Mouse (Mus musculus): ENCODE data around the gene Tppp3.

DNA sequence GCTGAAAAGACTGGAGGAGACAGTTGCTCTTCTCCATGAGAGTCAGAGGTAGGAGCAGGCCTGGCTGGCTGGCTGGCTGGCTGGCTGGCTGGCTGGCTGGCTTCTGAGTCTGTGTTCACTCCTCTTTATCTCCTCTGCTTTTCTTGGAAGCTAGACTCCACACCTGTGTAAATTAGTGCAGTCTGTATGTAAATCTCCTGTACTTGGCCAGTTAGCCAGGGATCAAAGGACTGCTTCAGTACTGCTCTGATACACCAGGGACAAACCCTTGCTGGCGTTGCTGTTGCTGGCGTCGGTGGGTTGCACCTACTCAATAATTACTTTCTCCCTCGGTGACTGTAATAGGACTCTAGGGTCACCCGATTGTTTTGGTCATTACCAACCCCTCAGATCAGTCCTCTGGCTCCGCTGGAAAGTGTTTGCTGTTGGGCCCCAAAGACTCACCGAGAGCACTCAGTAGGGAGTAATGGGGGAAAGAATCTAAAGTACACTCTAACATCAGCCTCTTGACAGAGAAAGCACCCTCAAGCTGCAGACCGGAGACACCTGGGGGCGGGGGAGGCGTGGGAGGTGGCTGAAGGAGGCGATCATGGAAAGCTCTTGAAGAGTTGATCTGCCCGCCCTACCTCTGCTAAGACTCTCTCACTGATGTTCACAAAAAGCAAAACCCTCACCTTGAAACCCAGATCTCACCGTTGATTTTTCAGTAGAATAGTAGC is 10.1 kb downstream of the Tppp3 start:
- no peak for TF ChIP-seq CTCF (conservative IDR thresholded peaks at IDR 0.05; ENCODE audit: low read length)
- TF ChIP-seq POU5F1 (IDR thresholded peaks at IDR 0.05; ENCODE audit: borderline replicate concordance, low read length) = no peak
- TF ChIP-seq NANOG (IDR thresholded peaks at IDR 0.05; ENCODE audit: borderline replicate concordance, low read length) = no peak

All from E14TG2a.4 (cell line).